Mouse (Mus musculus) embryonic fibroblast, embryonic 13.5 days (primary cell): ENCODE measurements at regions not wholly inside any gene's neighbourhood (a gene's known extent, or its start where the extent isn't known, plus 50 kb on each side); places are given as distances from the start of the nearest gene placed in this dataset.
A peak's percentile ranks its signal among the peaks of the same experiment; 100 is the strongest.

Experiments
- H3K27ac ChIP-seq: 2 replicates; pipeline ENCODE4 v1.5.1; 2012; ENCODE audit warnings: low read length, control low read depth, inconsistent platforms; ENCODE audit not compliant: insufficient read depth
- H3K4me1 ChIP-seq: 2 replicates; pipeline ENCODE4 v1.6.1; 2011; ENCODE audit warnings: low read length; ENCODE audit not compliant: control insufficient read depth, insufficient read depth
- H3K4me3 ChIP-seq: 2 replicates; pipeline ENCODE4 v1.5.1; 2011; ENCODE audit warnings: mild to moderate bottlenecking, control low read depth, low read length; ENCODE audit not compliant: insufficient read depth
- CTCF ChIP-seq: IDR thresholded peaks from 2 replicates; pipeline ENCODE4 v1.5.1; 2011; ENCODE audit warnings: mild to moderate bottlenecking, control low read depth, low read length, moderate library complexity, borderline replicate concordance; ENCODE audit not compliant: insufficient read depth
- POLR2A ChIP-seq: IDR thresholded peaks from 2 replicates; pipeline ENCODE4 v1.6.1; 2011; ENCODE audit warnings: low read depth, mild to moderate bottlenecking, control low read depth, low read length, moderate library complexity

GRCm38 (mm10) chr13:55990186-55990585 is 146.0 kb downstream of the H2afy start:
- H3K4me1 ChIP-seq = no peaks in the 10 kb centered on the region
- H3K27ac ChIP-seq = no peak overlapping the region
- TF ChIP-seq CTCF = no peak
- TF ChIP-seq POLR2A = no peak
- no peak overlapping the region for H3K4me3 ChIP-seq

- Histone ChIP-seq H3K4me1 (no peaks in the 10 kb centered on the region), H3K4me3 (no peak overlapping the region), H3K27ac (no peak overlapping the region)
- TF ChIP-seq POLR2A = no peak
- no peak for TF ChIP-seq CTCF
Measured at GRCm38 (mm10) chr13:55989401-55989800, 146.8 kb downstream of the H2afy start.

- no peak overlapping the region for H3K27ac ChIP-seq
Measured at GRCm38 (mm10) chr13:55985396-55985795, 149.4 kb upstream of the Pitx1 start.

GRCm38 (mm10) chr13:55984772-55985171 is 148.8 kb upstream of the Pitx1 start:
- no peaks in the 10 kb centered on the region for H3K4me1 ChIP-seq
- TF ChIP-seq CTCF = no peak
- TF ChIP-seq POLR2A = no peak
- H3K4me3 ChIP-seq = no peak overlapping the region
- H3K27ac ChIP-seq = no peak overlapping the region

More at GRCm38 (mm10) chr13:55985396-55985795, 149.4 kb upstream of the Pitx1 start:
- H3K4me3 ChIP-seq = no peak overlapping the region
- no peak for TF ChIP-seq POLR2A
- no peak for TF ChIP-seq CTCF
- H3K4me1 ChIP-seq = no peaks in the 10 kb centered on the region

- Histone ChIP-seq H3K4me1 (no peaks in the 10 kb centered on the region), H3K27ac (no peak overlapping the region), H3K4me3 (no peak overlapping the region)
- no peak for TF ChIP-seq CTCF
Measured at GRCm38 (mm10) chr13:55983851-55984250, 147.9 kb upstream of the Pitx1 start.

GRCm38 (mm10) chr13:55981041-55981440 is 145.0 kb upstream of the Pitx1 start:
- no peak for TF ChIP-seq POLR2A
- TF ChIP-seq CTCF = no peak
- no peaks in the 10 kb centered on the region for H3K4me1 ChIP-seq
- no peak overlapping the region for H3K4me3 ChIP-seq
- H3K27ac ChIP-seq = no peak overlapping the region

GRCm38 (mm10) chr13:55977902-55978301 is 141.9 kb upstream of the Pitx1 start:
- Histone ChIP-seq H3K27ac (no peak overlapping the region), H3K4me1 (no peaks in the 10 kb centered on the region), H3K4me3 (no peak overlapping the region)
- no peak for TF ChIP-seq CTCF
- TF ChIP-seq POLR2A = no peak

GRCm38 (mm10) chr13:55976911-55977381 is 141.0 kb upstream of the Pitx1 start:
- TF ChIP-seq CTCF (no peak), POLR2A (no peak)
- no peak overlapping the region for H3K4me3 ChIP-seq
- no peaks in the 10 kb centered on the region for H3K4me1 ChIP-seq
- peak overlapping the region; percentile 41 for H3K27ac ChIP-seq

GRCm38 (mm10) chr13:55974105-55974504 is 138.1 kb upstream of the Pitx1 start:
- Histone ChIP-seq H3K27ac (no peak overlapping the region), H3K4me3 (no peak overlapping the region), H3K4me1 (no peaks in the 10 kb centered on the region)
- TF ChIP-seq CTCF = no peak
- no peak for TF ChIP-seq POLR2A

- Histone ChIP-seq H3K4me1 (no peaks in the 10 kb centered on the region), H3K27ac (no peak overlapping the region)
- TF ChIP-seq POLR2A (no peak), CTCF (no peak)
Measured at GRCm38 (mm10) chr13:55970687-55971086, 134.7 kb upstream of the Pitx1 start.

GRCm38 (mm10) chr13:55969473-55969872 is 133.5 kb upstream of the Pitx1 start:
- no peak overlapping the region for H3K27ac ChIP-seq
- TF ChIP-seq CTCF = no peak
- H3K4me1 ChIP-seq = no peaks in the 10 kb centered on the region
- H3K4me3 ChIP-seq = no peak overlapping the region

More at GRCm38 (mm10) chr13:55970687-55971086, 134.7 kb upstream of the Pitx1 start:
- no peak overlapping the region for H3K4me3 ChIP-seq
